Mouse (Mus musculus): ENCODE data around the gene Foxd1.

GRCm38 (mm10) chr13:98356973-98357425, 3.0 kb downstream of the Foxd1 start:
- TF ChIP-seq GATA1 (IDR thresholded peaks at IDR 0.05; ENCODE audit: low read length) (no peak), TAL1 (IDR thresholded peaks at IDR 0.05; ENCODE audit: low read length) (no peak)

All from erythroblast, embryonic 14.5 days (primary cell).